Mouse (Mus musculus) ES-Bruce4 (cell line): ENCODE data around the gene Scn8a.

Experiments
- CTCF ChIP-seq: IDR thresholded peaks from one replicate; pipeline ENCODE4 v1.8.1; 2011; ENCODE audit warnings: low read depth, low read length
- EP300 ChIP-seq: IDR thresholded peaks from 2 replicates; pipeline ENCODE4 v1.6.1; 2011; ENCODE audit warnings: low read depth, low read length; ENCODE audit not compliant: insufficient read depth

DNA sequence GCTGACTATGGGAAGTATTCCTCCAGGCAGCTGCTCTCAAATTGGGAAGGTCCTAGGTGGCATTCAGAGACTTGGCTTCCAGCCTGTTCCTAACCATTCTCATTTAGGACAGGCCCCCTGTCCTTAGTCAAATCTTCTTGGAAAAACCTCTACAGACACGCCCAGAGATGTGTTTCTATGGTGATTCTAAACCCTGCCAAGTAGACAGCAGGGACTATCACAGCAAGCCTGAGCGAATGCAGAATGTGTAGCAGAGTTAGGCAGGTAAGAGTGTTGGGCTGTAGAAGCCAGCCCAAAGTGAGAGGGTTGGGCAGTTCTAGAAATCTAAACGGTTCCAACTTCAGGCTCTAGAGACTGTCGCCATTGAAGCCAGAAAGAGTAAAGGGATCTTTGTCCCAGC is 79.5 kb downstream of the Scn8a start:
- TF ChIP-seq CTCF (no peak), EP300 (no peak)
